Mouse (Mus musculus) forebrain, embryonic 16.5 days (tissue): ENCODE measurements around the gene Mdga1. TPM values are rescaled to one million over a fixed set of nuclear protein-coding genes. Genes with fewer than 3 reads are reported as not detected.

ENCODE experiments used
- ATAC-seq: fragments of 200-750 bp; cut with Nextera tagmentation; 2 replicates; pipeline ENCODE4 v1.8.0; 2017; ENCODE audit warnings: mild to moderate bottlenecking, moderate library complexity
- H3K27ac ChIP-seq: fragments of 300-500 bp; sonication (generic); 2 replicates; pipeline ENCODE4 v1.5.1; 2014; ENCODE audit warnings: low read length, control low read depth
- H3K27me3 ChIP-seq: fragments of 300-500 bp; sonication (generic); replicated peaks from 2 replicates; pipeline ENCODE4 v1.6.1; 2014; ENCODE audit warnings: low read length; ENCODE audit not compliant: control insufficient read depth, insufficient read depth
- H3K36me3 ChIP-seq: fragments of 300-500 bp; sonication (generic); 2 replicates; pipeline ENCODE4 v1.6.1; 2014; ENCODE audit not compliant: control insufficient read depth, insufficient read depth
- H3K4me1 ChIP-seq: fragments of 300-500 bp; sonication (generic); replicated peaks from 2 replicates; pipeline ENCODE4 v1.6.1; 2014; ENCODE audit warnings: low read length; ENCODE audit not compliant: control insufficient read depth, insufficient read depth
- H3K4me2 ChIP-seq: fragments of 300-500 bp; sonication (generic); 2 replicates; pipeline ENCODE4 v1.6.1; 2014; ENCODE audit warnings: mild to moderate bottlenecking, low read length, control low read depth
- H3K4me3 ChIP-seq: fragments of 300-500 bp; sonication (generic); replicated peaks from 2 replicates; pipeline ENCODE4 v1.5.1; 2014; ENCODE audit warnings: mild to moderate bottlenecking, low read length, control low read depth
- H3K9ac ChIP-seq: fragments of 300-500 bp; sonication (generic); replicated peaks from 2 replicates; pipeline ENCODE4 v1.6.1; 2014; ENCODE audit warnings: low read depth, low read length, control low read depth
- H3K9me3 ChIP-seq: fragments of 300-500 bp; sonication (generic); 2 replicates; pipeline ENCODE4 v1.6.1; 2016; ENCODE audit warnings: low read length; ENCODE audit not compliant: control insufficient read depth
- WGBS: fragments of 180-500 bp; shearing (Covaris S2); extraction: QIAGEN DNeasy Blood & Tissue Kit; methylation state at CpG from one replicate; pipeline ENCODE4 v1.1.7; 2014; 5-methylcytosine and 5-hydroxymethylcytosine counted together
- polyA plus RNA-seq: library from polyadenylated mRNA; unstranded; fragments of >200 nt; fragmentation: Nextera tagmentation; extraction: Ambion mirVana; gene quantifications from 2 replicates; pipeline ENCODE4 v1.2.1, GENCODE M21; 2015

The Mdga1 gene
- polyA plus RNA-seq, 1 experiment from 2014 or later, result 10.7 TPM

DNA sequence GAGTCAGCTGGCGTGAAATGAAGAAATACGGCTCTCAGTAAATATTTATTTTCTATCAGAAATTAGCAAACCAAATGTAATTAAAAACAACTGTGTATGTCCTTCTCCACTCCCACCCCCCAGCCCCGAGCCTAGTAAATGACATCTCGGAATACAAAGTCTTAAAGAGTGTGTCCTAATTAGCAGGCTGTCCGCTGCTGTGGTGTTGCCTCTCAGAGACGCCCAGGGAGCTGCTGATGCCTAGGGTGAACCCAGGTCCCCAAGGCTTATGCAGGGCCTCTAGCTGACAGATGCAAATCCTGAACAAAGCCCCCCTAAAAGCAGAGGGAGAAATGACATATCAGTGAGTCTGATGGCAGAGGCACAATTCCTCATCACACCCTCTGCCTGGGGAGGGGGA lies 155.1 kb downstream of the Mdga1 start:
- no peak overlapping the region for H3K27ac ChIP-seq
- no peak for ATAC-seq
- H3K4me3 ChIP-seq, result no peak overlapping the region
- H3K4me2 ChIP-seq, result no peak overlapping the region
- H3K9ac ChIP-seq, result no peak overlapping the region
- WGBS, result 14% methylated on average over 6 of the region's 6 CpGs
- no peaks in the 10 kb centered on the region for H3K27me3 ChIP-seq
- no peaks in the 10 kb centered on the region; the same call in 1 of the 2 replicates for H3K9me3 ChIP-seq
- H3K36me3 ChIP-seq, result no peaks in the 10 kb centered on the region
- peaks cover 25% of the 10 kb centered on the region for H3K4me1 ChIP-seq

GRCm38 (mm10) chr17:29813328-29813727 lies 156.6 kb downstream of the Mdga1 start:
- 32% methylated on average over 4 of the region's 4 CpGs for WGBS
- H3K4me3 ChIP-seq, result no peak overlapping the region
- no peak for ATAC-seq
- H3K4me2 ChIP-seq, result no peak overlapping the region
- no peaks in the 10 kb centered on the region for H3K27me3 ChIP-seq
- H3K27ac ChIP-seq, result no peak overlapping the region
- no peaks in the 10 kb centered on the region; the same call in 1 of the 2 replicates for H3K9me3 ChIP-seq
- H3K4me1 ChIP-seq, result peaks cover 19% of the 10 kb centered on the region
- no peak overlapping the region for H3K9ac ChIP-seq
- H3K36me3 ChIP-seq, result no peaks in the 10 kb centered on the region

DNA sequence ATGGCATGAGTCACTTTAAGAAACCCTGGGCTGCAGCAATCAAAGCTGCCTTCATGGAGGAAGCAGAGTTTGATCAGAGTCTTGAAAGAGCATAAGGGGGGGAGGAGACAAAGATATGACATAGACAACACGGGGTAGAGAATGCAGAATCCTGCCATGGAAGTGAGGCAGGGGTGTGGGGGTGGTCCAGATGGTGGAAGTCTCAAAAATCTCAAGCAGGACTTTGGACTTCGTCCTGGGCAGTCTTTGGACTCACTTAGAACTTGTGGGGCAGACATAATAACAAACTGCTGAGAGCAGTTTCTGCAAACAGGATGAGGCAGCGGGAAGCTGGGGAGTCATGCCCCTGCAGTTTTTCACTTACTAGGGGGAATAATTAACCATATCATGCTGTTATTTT lies 166.3 kb downstream of the Mdga1 start:
- ATAC-seq, result no peak
- WGBS, result 74% methylated on average over 3 of the region's 3 CpGs

GRCm38 (mm10) chr17:29801358-29801757 lies 168.5 kb downstream of the Mdga1 start:
- Histone ChIP-seq H3K4me1 (peaks cover 17% of the 10 kb centered on the region), H3K4me3 (no peak overlapping the region), H3K36me3 (no peaks in the 10 kb centered on the region), H3K4me2 (no peak overlapping the region), H3K9me3 (peaks cover 3% of the 10 kb centered on the region; the same call in 1 of the 2 replicates), H3K9ac (no peak overlapping the region), H3K27me3 (no peaks in the 10 kb centered on the region), H3K27ac (no peak overlapping the region)
- 29% methylated on average over 4 of the region's 4 CpGs for WGBS
- no peak for ATAC-seq

More for the DNA sequence above, 166.3 kb downstream of the Mdga1 start:
- Histone ChIP-seq H3K4me1 (peaks cover 3% of the 10 kb centered on the region), H3K4me3 (no peak overlapping the region), H3K9ac (no peak overlapping the region), H3K36me3 (no peaks in the 10 kb centered on the region), H3K27me3 (no peaks in the 10 kb centered on the region), H3K4me2 (no peak overlapping the region), H3K9me3 (peaks cover 3% of the 10 kb centered on the region; the same call in 1 of the 2 replicates), H3K27ac (no peak overlapping the region)

- Histone ChIP-seq H3K36me3 (no peaks in the 10 kb centered on the region), H3K4me2 (no peak overlapping the region), H3K9me3 (peaks cover 3% of the 10 kb centered on the region; the same call in 1 of the 2 replicates), H3K4me1 (peaks cover 30% of the 10 kb centered on the region), H3K9ac (no peak overlapping the region), H3K27ac (no peak overlapping the region), H3K4me3 (no peak overlapping the region), H3K27me3 (no peaks in the 10 kb centered on the region)
- ATAC-seq, result no peak
- 56% methylated on average over 6 of the region's 6 CpGs for WGBS
Observed at GRCm38 (mm10) chr17:29800096-29800455, 169.8 kb downstream of the Mdga1 start.

DNA sequence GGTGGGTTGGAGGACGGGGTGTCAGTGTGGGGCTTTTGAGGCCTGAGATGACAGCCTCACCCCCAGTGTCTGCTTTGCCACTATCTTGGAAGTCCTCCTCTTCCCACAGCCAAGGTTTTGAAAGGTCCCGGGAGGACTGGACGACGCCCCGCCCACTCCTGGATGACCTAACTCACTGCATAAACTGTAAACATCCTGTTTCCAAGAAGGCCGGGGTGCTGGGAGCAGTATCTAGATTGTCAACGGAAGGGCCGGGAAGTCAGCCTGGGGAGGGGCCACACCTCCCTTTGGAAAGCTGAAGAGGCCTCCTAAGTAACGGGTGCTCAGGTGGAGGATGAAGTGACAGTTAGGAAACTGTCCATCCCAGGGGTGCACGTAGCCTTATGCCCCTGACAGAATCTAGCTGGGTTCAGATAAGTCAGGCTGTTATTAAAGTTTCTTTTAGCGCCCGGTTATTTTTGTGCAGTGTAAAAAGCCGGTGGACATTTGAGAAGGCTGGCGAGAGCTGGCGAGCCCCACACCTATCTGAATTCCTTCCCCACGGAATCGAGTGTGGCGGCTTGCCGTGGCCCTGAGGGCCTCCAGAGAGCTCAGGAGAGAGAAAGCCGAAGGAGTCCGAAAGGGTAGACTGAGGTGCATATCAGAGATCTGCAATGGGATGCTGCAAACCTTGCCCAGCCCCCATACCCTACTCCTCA lies 170.3 kb downstream of the Mdga1 start:
- no peaks in the 10 kb centered on the region for H3K36me3 ChIP-seq
- H3K9ac ChIP-seq, result no peak overlapping the region
- 83% methylated on average over 21 of the region's 21 CpGs for WGBS
- H3K4me2 ChIP-seq, result no peak overlapping the region
- H3K9me3 ChIP-seq, result no peaks in the 10 kb centered on the region
- H3K27ac ChIP-seq, result no peak overlapping the region
- no peak for ATAC-seq
- H3K27me3 ChIP-seq, result no peaks in the 10 kb centered on the region
- H3K4me1 ChIP-seq, result peaks cover 35% of the 10 kb centered on the region
- H3K4me3 ChIP-seq, result no peak overlapping the region

GRCm38 (mm10) chr17:29798151-29798550 lies 171.7 kb downstream of the Mdga1 start:
- H3K4me2 ChIP-seq, result no peak overlapping the region
- H3K27me3 ChIP-seq, result no peaks in the 10 kb centered on the region
- no peak for ATAC-seq
- no peaks in the 10 kb centered on the region for H3K9me3 ChIP-seq
- WGBS, result 37% methylated on average over 10 of the region's 10 CpGs
- peaks cover 38% of the 10 kb centered on the region for H3K4me1 ChIP-seq
- H3K4me3 ChIP-seq, result no peak overlapping the region
- H3K27ac ChIP-seq, result no peak overlapping the region
- H3K9ac ChIP-seq, result no peak overlapping the region; the same call in 1 of the 2 replicates
- no peaks in the 10 kb centered on the region for H3K36me3 ChIP-seq

- 48% methylated on average over 9 of the region's 9 CpGs for WGBS
- Histone ChIP-seq H3K36me3 (no peaks in the 10 kb centered on the region), H3K4me1 (peaks cover 42% of the 10 kb centered on the region), H3K9ac (no peak overlapping the region), H3K4me3 (no peak overlapping the region), H3K9me3 (no peaks in the 10 kb centered on the region), H3K27ac (no peak overlapping the region), H3K27me3 (no peaks in the 10 kb centered on the region), H3K4me2 (no peak overlapping the region)
- no peak for ATAC-seq
Observed at GRCm38 (mm10) chr17:29796787-29797186, 173.1 kb downstream of the Mdga1 start.

DNA sequence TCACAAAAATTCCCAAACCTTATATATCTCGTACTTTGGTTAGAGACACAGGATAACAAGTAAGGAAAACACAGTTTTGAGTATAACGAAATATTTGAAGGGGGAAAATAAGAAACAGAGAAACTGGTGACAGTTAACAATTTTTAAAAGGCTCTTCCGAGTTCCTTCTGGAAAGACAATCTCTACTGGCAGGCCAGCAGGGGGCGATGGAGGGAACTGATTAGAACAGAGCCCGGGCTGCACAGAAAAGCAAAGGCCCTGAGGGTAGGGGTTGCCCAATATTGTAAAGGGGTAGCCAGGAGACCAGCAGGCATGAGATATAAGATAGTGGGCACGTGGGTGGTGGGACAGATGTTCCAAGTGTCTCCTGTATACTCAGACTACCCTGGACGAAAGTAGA lies 173.8 kb downstream of the Mdga1 start:
- Histone ChIP-seq H3K4me1 (peaks cover 48% of the 10 kb centered on the region), H3K9ac (no peak overlapping the region), H3K4me3 (no peak overlapping the region), H3K36me3 (no peaks in the 10 kb centered on the region), H3K27me3 (no peaks in the 10 kb centered on the region), H3K27ac (peak overlapping the region; percentile 72), H3K9me3 (no peaks in the 10 kb centered on the region), H3K4me2 (no peak overlapping the region)
- peak; percentile 34 for ATAC-seq
- 10% methylated on average over 7 of the region's 7 CpGs for WGBS
